Mouse (Mus musculus): ENCODE measurements at regions not wholly inside any gene's neighbourhood (a gene's known extent, or its start where the extent isn't known, plus 50 kb on each side); places are given as distances from the start of the nearest gene placed in this dataset.

- no peak for DNase-seq (ENCODE audit: low read depth, low spot score)
Measured at GRCm38 (mm10) chr16:30118876-30119275, 54.7 kb downstream of the Hes1 start.

- peak; percentile 36 for DNase-seq (ENCODE audit: low read depth, low spot score)
Measured at GRCm38 (mm10) chr16:30120330-30121265, 56.4 kb downstream of the Hes1 start.

- DNase-seq (ENCODE audit: low read depth, low spot score) = no peak
Measured at GRCm38 (mm10) chr16:30121596-30121995, 57.4 kb downstream of the Hes1 start.

- DNase-seq (ENCODE audit: low read depth, low spot score) = peak; percentile 57
Measured at GRCm38 (mm10) chr16:30122211-30123070, 58.3 kb downstream of the Hes1 start.

GRCm38 (mm10) chr16:30127015-30127414 is 62.8 kb downstream of the Hes1 start:
- peak; percentile 84 for DNase-seq (ENCODE audit: low read depth, low spot score)

- DNase-seq (ENCODE audit: low read depth, low spot score) = no peak
Measured at GRCm38 (mm10) chr16:30128787-30129186, 64.6 kb downstream of the Hes1 start.

- peak; percentile 60 for DNase-seq (ENCODE audit: low read depth, low spot score)
Measured at GRCm38 (mm10) chr16:30129218-30130112, 65.3 kb downstream of the Hes1 start.

- no peak for DNase-seq (ENCODE audit: low read depth, low spot score)
Measured at GRCm38 (mm10) chr16:30130113-30130471, 65.9 kb downstream of the Hes1 start.

GRCm38 (mm10) chr16:30132086-30132485 is 67.9 kb downstream of the Hes1 start:
- no peak for DNase-seq (ENCODE audit: low read depth, low spot score)

GRCm38 (mm10) chr16:30134642-30135165 is 70.5 kb downstream of the Hes1 start:
- no peak for DNase-seq (ENCODE audit: low read depth, low spot score)

- DNase-seq (ENCODE audit: low read depth, low spot score) = no peak
Measured at GRCm38 (mm10) chr16:30136849-30137248, 72.7 kb downstream of the Hes1 start.

- no peak for DNase-seq (ENCODE audit: low read depth, low spot score)
Measured at GRCm38 (mm10) chr16:30137812-30138211, 73.6 kb downstream of the Hes1 start.

GRCm38 (mm10) chr16:30144818-30145464 is 80.8 kb downstream of the Hes1 start:
- DNase-seq (ENCODE audit: low read depth, low spot score) = no peak

GRCm38 (mm10) chr16:30145465-30146207 is 81.5 kb downstream of the Hes1 start:
- DNase-seq (ENCODE audit: low read depth, low spot score) = peak; percentile 37

- DNase-seq (ENCODE audit: low read depth, low spot score) = no peak
Measured at GRCm38 (mm10) chr16:30146208-30146525, 82.0 kb downstream of the Hes1 start.

GRCm38 (mm10) chr16:30147296-30147695 is 83.1 kb downstream of the Hes1 start:
- DNase-seq (ENCODE audit: low read depth, low spot score) = no peak

- no peak for DNase-seq (ENCODE audit: low read depth, low spot score)
Measured at GRCm38 (mm10) chr16:30151104-30151503, 86.9 kb downstream of the Hes1 start.

- DNase-seq (ENCODE audit: low read depth, low spot score) = no peak
Measured at GRCm38 (mm10) chr16:30155070-30155469, 90.9 kb downstream of the Hes1 start.

- DNase-seq (ENCODE audit: low read depth, low spot score) = peak; percentile 40
Measured at GRCm38 (mm10) chr16:30155486-30156246, 91.5 kb downstream of the Hes1 start.
